Mouse (Mus musculus): ENCODE data around the gene Jazf1. TPM values are rescaled to one million over a fixed set of nuclear protein-coding genes. Genes with fewer than 3 reads are reported as not detected.
A peak's percentile ranks its signal among the peaks of the same experiment; 100 is the strongest.

Gene Jazf1
- total and polyA plus RNA-seq, 2 experiments from 2014 or later = 35.2 to 56.1 TPM

DNA sequence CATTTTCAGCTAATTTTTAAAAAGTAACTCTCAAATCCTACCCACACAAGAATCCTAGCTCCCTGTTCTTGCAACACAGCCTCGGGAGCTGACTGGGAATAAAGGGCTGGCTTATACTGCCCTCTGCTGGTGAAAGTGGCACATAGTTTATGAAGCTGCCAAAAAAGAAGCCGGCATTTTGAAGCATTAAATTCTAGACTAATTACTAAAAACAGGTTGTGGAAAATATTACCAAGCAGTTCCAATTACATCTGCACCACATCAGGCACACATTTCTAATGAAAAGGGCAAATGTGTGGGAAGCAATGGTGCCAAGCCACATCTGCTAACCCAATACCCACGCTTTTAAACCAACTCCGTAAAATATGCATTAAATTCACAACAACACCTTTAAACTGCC, 81.0 kb downstream of the Jazf1 start:
- Histone ChIP-seq H3K9me3 (ENCODE audit: low read length) (no peaks in the 10 kb centered on the region), H3K27me3 (ENCODE audit: insufficient read depth, low read length) (no peaks in the 10 kb centered on the region), H3K4me1 (ENCODE audit: insufficient read depth, low read length) (no peaks in the 10 kb centered on the region), H3K36me3 (ENCODE audit: insufficient read depth, low read length) (no peaks in the 10 kb centered on the region), H3K4me2 (ENCODE audit: low read depth, low read length) (no peak overlapping the region), H3K9ac (replicated peaks; ENCODE audit: low read length) (no peak overlapping the region), H3K27ac (no peak overlapping the region), H3K4me3 (ENCODE audit: low read length) (no peak overlapping the region)
- DNase-seq (ENCODE audit: low spot score) = peak; percentile 85
- 55% methylated on average over 4 of the region's 4 CpGs for WGBS
- peak; percentile 80 for TF ChIP-seq CTCF (IDR thresholded peaks at IDR 0.05; ENCODE audit: low read depth)
- no peak for ATAC-seq

DNA sequence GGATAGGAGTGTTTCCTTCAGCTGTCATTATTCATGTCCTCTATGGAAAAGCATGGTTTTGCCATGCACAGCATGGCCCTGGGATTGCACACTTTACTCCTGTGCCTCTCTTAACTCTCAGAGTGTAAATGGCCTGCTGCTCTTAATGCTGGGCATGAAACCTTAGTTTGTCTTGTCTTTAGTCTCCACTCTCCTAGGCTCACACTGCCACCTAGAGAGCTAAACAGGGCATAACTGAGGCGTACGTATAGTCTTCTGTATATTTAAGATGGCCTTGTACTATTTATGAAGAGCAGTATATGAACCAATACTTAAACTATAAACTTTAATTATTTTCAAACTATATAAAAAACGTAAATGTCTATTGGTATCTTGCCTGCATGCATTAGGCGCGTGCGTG, 86.3 kb downstream of the Jazf1 start:
- Histone ChIP-seq H3K4me2 (ENCODE audit: low read depth, low read length) (no peak overlapping the region), H3K4me1 (ENCODE audit: insufficient read depth, low read length) (no peaks in the 10 kb centered on the region), H3K27me3 (ENCODE audit: insufficient read depth, low read length) (no peaks in the 10 kb centered on the region), H3K36me3 (ENCODE audit: insufficient read depth, low read length) (no peaks in the 10 kb centered on the region), H3K4me3 (ENCODE audit: low read length) (no peak overlapping the region), H3K9me3 (ENCODE audit: low read length) (no peaks in the 10 kb centered on the region), H3K9ac (replicated peaks; ENCODE audit: low read length) (no peak overlapping the region), H3K27ac (no peak overlapping the region)
- WGBS = 88% methylated on average over 6 of the region's 6 CpGs
- TF ChIP-seq CTCF (IDR thresholded peaks at IDR 0.05; ENCODE audit: low read depth) = peak; percentile 31; the same call in 1 of the 2 replicates
- DNase-seq (ENCODE audit: low spot score) = peak; percentile 38
- ATAC-seq = no peak

DNA sequence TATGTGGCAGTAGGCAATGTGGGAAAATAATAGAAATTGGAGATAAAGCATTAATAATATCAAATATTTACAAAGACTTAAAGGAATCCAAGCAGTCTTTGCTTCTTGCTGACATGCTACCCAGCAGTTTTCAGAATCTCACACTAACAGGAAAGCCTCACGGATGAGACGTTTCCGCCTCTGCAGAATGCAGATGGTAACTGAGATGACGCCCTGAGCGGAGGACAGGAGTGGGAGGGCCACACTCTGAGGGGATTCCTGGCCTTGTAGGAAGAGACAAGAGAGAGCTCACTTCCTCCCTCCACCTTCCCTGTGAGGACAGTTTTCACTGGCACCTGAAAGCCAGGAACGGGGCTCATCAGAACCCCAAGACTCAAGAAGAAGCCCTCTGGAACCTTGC, 88.9 kb downstream of the Jazf1 start:
- H3K4me3 ChIP-seq (ENCODE audit: low read length) = no peak overlapping the region
- no peak for DNase-seq (ENCODE audit: low spot score)
- no peaks in the 10 kb centered on the region for H3K27me3 ChIP-seq (ENCODE audit: insufficient read depth, low read length)
- TF ChIP-seq CTCF (IDR thresholded peaks at IDR 0.05; ENCODE audit: low read depth) = no peak
- no peaks in the 10 kb centered on the region for H3K36me3 ChIP-seq (ENCODE audit: insufficient read depth, low read length)
- H3K4me2 ChIP-seq (ENCODE audit: low read depth, low read length) = no peak overlapping the region
- H3K4me1 ChIP-seq (ENCODE audit: insufficient read depth, low read length) = no peaks in the 10 kb centered on the region
- WGBS = 96% methylated on average over 6 of the region's 6 CpGs
- no peaks in the 10 kb centered on the region for H3K9me3 ChIP-seq (ENCODE audit: low read length)
- H3K27ac ChIP-seq = no peak overlapping the region
- no peak overlapping the region for H3K9ac ChIP-seq (replicated peaks; ENCODE audit: low read length)
- ATAC-seq = no peak

DNA sequence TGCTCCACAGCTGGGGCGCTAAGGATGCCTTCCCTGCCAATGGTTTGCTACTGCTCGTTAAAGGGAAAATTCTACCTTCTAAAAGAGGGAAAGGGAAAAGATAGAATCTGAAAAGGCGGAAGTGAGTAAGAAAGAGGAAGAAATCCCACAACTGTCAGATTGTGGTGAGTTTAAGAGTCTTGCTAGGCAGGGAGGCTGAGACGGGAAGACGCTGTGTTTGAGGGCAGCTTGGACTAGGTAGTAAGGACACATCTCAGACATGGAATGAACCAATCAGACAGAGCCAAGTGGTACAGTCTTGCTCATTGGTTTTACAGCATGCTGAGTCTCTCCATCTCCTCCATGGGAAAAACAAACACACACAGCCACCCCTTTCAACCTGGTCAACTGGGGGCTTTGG, 95.1 kb downstream of the Jazf1 start:
- no peak for DNase-seq (ENCODE audit: low spot score)
- Histone ChIP-seq H3K27me3 (ENCODE audit: insufficient read depth, low read length) (no peaks in the 10 kb centered on the region), H3K4me3 (ENCODE audit: low read length) (no peak overlapping the region), H3K27ac (no peak overlapping the region), H3K4me2 (ENCODE audit: low read depth, low read length) (no peak overlapping the region), H3K9ac (replicated peaks; ENCODE audit: low read length) (no peak overlapping the region), H3K9me3 (ENCODE audit: low read length) (no peaks in the 10 kb centered on the region), H3K4me1 (ENCODE audit: insufficient read depth, low read length) (no peaks in the 10 kb centered on the region), H3K36me3 (ENCODE audit: insufficient read depth, low read length) (no peaks in the 10 kb centered on the region)
- 85% methylated on average over 5 of the region's 5 CpGs for WGBS
- ATAC-seq = no peak
- no peak for TF ChIP-seq CTCF (IDR thresholded peaks at IDR 0.05; ENCODE audit: low read depth)

DNA sequence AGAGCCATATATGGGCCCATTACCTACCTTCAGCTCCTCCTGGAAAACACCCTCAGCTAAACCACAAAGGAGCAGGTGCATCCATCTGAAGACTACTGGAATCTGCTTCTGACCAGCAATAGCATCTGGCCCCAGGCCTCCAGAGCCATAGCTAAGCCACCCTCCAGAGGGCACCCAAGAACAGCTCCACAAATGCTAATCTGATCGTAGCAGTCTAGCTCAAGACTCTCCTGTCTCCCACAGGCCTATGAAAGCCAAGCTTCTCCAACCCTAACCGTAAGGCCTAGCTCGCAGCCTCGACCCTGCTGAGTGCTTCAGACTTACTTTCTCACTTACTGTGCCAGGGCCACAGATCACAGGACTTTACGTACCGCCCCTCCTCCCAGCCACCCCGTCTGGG, 96.3 kb downstream of the Jazf1 start:
- no peak overlapping the region for H3K27ac ChIP-seq
- no peak overlapping the region for H3K9ac ChIP-seq (replicated peaks; ENCODE audit: low read length)
- H3K4me1 ChIP-seq (ENCODE audit: insufficient read depth, low read length) = no peaks in the 10 kb centered on the region
- H3K36me3 ChIP-seq (ENCODE audit: insufficient read depth, low read length) = no peaks in the 10 kb centered on the region
- H3K4me3 ChIP-seq (ENCODE audit: low read length) = no peak overlapping the region
- no peak overlapping the region for H3K4me2 ChIP-seq (ENCODE audit: low read depth, low read length)
- H3K27me3 ChIP-seq (ENCODE audit: insufficient read depth, low read length) = no peaks in the 10 kb centered on the region
- TF ChIP-seq CTCF (IDR thresholded peaks at IDR 0.05; ENCODE audit: low read depth) = peak; percentile 43
- WGBS = 74% methylated on average over 7 of the region's 7 CpGs
- H3K9me3 ChIP-seq (ENCODE audit: low read length) = no peaks in the 10 kb centered on the region
- DNase-seq (ENCODE audit: low spot score) (no peak), ATAC-seq (no peak)

DNA sequence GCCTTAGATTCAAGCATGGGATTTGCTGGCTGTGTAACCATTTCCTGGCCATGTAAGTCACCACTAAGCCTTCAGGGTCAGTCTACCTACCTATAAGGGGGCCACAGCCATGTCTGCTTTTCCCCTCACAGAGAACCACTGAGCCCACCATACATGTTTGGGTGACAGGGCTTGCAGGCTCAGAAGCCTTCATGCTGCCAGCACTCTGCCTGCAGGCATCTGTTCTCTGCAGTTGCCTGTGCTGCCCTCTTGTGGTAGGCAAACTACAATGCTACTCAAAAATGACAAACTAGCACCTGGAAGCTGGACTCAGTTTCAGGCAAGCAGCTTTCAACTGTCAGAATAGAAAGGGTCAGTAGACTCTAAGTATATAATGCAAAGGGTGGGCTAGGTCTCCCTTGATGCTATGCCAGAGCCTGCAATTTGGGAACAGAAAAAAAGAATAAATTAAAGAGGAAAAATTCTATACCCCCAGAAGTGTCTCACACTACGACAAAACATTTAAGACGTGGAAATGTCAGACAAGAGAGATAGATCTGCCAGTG, 98.6 kb downstream of the Jazf1 start:
- DNase-seq (ENCODE audit: low spot score) (peak; percentile 86), ATAC-seq (peak; percentile 66; the same call in 1 of the 2 replicates)
- peak; percentile 94 for TF ChIP-seq CTCF (IDR thresholded peaks at IDR 0.05; ENCODE audit: low read depth)
- no peaks in the 10 kb centered on the region for H3K36me3 ChIP-seq (ENCODE audit: insufficient read depth, low read length)
- H3K4me1 ChIP-seq (ENCODE audit: insufficient read depth, low read length) = no peaks in the 10 kb centered on the region
- no peak overlapping the region for H3K9ac ChIP-seq (replicated peaks; ENCODE audit: low read length)
- H3K27ac ChIP-seq = no peak overlapping the region
- H3K9me3 ChIP-seq (ENCODE audit: low read length) = no peaks in the 10 kb centered on the region
- H3K4me2 ChIP-seq (ENCODE audit: low read depth, low read length) = no peak overlapping the region
- no peaks in the 10 kb centered on the region for H3K27me3 ChIP-seq (ENCODE audit: insufficient read depth, low read length)
- 89% methylated on average over 2 of the region's 2 CpGs for WGBS
- H3K4me3 ChIP-seq (ENCODE audit: low read length) = no peak overlapping the region

DNA sequence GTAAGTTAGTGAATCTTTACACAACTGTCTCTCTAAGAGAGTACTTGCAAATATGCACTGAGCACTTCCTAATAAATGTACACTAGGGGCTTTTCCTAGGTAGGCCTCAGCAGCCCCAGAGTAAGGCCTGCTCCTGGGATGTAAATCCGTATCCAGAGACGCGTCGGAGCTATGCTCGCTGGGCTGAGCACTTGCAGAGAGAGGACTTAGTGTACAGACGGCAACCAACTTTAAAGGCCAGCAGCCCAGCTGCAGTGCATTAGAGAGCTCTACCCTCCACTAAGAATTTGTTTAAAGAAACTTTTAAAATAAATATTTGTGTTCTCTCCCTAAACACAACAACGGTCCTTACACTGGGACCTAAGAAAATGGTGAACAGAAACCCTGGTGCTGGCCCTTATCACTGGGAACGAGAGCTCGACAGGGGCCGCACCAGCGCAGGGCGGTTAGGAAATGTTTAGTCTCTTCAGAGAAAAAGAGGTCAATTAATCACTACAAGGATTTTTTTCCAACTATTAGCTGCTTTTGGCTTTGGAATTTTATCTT, 100.0 kb downstream of the Jazf1 start:
- no peaks in the 10 kb centered on the region for H3K9me3 ChIP-seq (ENCODE audit: low read length)
- 0 out of 2 replicates have a peak, but pooled peaks cover 5% of the 10 kb centered on the region for H3K4me1 ChIP-seq (ENCODE audit: insufficient read depth, low read length)
- no peak for ATAC-seq
- H3K4me3 ChIP-seq (ENCODE audit: low read length) = no peak overlapping the region
- no peaks in the 10 kb centered on the region for H3K36me3 ChIP-seq (ENCODE audit: insufficient read depth, low read length)
- H3K27ac ChIP-seq = no peak overlapping the region
- no peak overlapping the region for H3K9ac ChIP-seq (replicated peaks; ENCODE audit: low read length)
- H3K27me3 ChIP-seq (ENCODE audit: insufficient read depth, low read length) = no peaks in the 10 kb centered on the region
- DNase-seq (ENCODE audit: low spot score) = no peak
- H3K4me2 ChIP-seq (ENCODE audit: low read depth, low read length) = no peak overlapping the region
- 82% methylated on average over 12 of the region's 12 CpGs for WGBS
- TF ChIP-seq CTCF (IDR thresholded peaks at IDR 0.05; ENCODE audit: low read depth) = no peak
